Mouse (Mus musculus): ENCODE results near the gene Tdg.
"Not testable (repeated sequence)": the region's sequence is repeated elsewhere in the genome, so short reads cannot be mapped to it uniquely, and the experiment has no call there.

Tdg gene

GRCm38 (mm10) chr10:82629586-82630255, at the start of gene Tdg:
Tdg (plus strand) TSS chr10:82629828.
- peak; percentile 73 for DNase-seq (ENCODE audit: extremely low spot score, low read depth, low spot score)

- DNase-seq (ENCODE audit: extremely low spot score, low read depth, low spot score) = not testable (repeated sequence)
Measured at GRCm38 (mm10) chr10:82589673-82590072, 40.0 kb upstream of the Tdg start.

GRCm38 (mm10) chr10:82594421-82594820, 35.2 kb upstream of the Tdg start:
- DNase-seq (ENCODE audit: extremely low spot score, low read depth, low spot score) = not testable (repeated sequence)

DNA sequence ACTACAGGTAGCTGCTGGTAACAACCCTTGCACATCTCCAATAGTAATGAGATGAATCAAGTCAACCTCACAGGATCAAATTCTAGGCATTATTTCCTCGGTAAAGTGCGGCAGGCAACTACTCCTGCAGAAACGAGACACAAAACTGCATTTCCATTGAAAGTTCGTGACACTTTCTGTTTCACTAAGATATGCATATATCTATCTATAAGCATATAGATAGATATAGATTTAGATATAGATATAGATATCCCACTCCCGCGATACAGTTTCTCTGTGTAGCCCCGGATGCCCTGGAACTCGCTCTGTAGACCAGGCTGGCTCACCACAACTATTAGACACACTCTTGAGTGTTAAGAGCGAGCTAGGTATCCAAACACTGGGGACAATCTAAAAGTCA, 7.4 kb upstream of the Tdg start:
- no peak for DNase-seq (ENCODE audit: extremely low spot score, low read depth, low spot score)

DNA sequence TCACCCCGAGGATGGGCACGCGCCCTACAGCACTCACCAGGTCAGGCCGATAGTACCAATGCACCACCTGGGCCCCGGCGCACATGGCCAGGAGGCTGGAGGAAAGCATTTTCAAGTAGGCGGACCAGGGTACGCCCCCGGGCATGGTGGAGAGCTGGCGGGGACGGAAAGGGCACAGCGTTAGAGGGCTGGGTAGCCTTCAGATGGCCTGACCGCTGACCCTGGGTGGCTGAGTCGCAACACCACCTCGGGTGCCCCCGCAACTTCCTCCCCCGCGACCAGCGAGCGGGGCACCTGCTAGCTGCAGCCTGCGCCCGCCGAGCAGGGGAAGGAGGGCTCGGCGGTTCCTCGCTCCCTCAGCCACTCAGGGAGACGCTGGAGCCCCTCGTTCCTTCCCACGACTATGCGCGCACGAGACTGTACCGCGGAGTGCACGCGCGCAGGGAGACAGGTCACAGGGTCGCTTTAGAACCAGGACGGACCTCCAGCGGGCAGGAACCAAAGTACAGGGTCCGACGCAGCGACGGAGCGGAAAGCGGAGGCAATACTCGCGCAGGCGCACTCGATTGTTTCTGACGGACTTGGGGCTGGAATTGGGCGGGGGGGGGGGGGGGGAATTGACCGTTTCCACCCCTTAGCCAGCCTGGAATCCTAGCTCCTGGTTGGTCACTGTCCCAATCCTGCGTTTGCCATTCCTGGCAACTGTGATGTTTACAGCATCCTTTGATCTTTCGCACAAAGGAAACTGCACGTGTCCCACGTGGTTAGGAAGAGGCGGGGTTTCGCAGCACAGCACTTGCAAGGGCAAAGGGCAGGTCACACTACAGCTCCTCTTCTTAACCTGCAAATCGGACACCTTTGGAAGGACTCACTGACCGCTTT, 6.7 kb upstream of the Tdg start, which contains the start of gene 1190007I07Rik:
Gene 1190007I07Rik (minus strand): TSS at position 558 of the 882 bp plus-strand sequence.
- DNase-seq (ENCODE audit: extremely low spot score, low read depth, low spot score) = peak; percentile 81

DNA sequence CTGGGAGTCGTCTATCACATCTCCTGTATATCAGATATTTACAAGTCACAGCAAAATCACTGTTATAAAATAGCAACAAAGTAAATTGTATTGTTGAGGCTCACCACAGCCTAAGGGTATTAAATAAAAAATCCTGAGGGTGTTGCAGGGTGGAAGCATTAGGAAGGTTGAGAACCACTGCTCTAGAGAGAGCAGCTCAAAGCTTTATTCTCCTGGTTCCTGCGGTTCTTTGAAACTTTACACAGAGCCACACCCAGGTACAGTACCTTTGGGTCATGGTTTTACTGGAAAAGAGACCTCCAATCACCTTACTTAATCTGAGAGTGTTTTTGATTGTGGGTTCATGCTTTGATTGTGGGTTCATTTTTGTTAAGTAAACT, 6.1 kb upstream of the Tdg start:
- DNase-seq (ENCODE audit: extremely low spot score, low read depth, low spot score) = not testable (repeated sequence)

DNA sequence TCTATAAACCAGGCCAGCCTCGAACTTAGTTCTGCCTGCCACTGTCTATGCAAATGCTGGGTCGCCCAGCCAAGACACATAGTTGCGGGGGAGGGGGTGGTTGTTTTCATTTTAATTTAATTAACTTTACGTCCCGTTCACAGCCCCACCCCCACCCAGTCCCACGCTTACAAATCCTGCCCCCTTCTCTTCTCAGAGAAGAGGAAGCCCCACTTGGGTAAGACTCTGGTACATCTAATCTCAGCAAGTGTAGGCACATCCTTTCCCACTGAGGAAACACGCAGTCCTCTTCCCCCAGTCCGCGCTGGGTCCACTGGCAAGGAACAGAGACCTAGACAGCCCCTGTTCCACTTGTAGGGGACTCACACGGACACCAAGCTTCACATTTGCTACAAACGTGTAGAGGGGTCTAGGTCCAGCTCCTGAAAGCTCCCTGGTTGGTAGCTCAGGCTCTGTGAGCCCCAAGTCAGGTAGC, 480 bp upstream of the Tdg start:
- DNase-seq (ENCODE audit: extremely low spot score, low read depth, low spot score) = no peak

DNA sequence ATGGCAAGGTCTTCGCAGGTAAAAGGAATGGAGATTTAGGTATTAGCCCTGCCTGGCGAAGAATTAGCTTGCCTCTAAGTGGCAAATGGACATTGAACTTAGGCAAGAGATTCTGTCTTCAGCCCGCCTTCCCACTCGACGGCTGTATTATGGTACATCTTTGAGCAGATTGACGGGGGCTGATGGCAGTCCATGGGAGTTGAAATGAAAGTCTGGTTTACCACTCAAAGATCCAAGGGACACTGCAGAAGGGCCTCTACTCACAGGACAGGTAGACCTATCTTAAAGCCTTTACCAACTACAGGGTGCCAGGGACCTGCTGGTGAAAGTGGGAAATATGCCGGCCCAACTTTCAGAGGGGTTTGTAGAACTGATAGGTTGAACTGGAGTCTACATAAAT, 869 bp downstream of the Tdg start:
- no peak for DNase-seq (ENCODE audit: extremely low spot score, low read depth, low spot score)

DNA sequence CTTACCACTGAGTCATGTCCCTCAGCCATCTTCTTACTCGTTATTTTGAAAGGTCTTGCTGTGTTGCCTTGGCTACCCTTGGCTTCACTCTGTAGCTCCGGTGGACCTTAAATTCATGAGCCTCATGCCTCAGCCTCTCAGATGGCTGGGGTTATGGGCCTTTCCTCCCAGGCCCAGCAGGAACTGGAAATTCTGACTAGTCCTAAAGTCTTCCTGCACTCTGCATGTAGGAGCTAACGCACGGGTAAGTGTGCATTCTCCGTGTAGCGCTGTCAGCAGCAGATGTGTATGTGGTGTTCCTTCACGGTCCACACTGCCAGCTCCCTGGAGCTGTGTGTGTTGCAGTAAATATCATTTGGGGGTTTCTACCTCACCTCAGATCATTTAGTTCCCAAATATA, 1.5 kb downstream of the Tdg start:
- DNase-seq (ENCODE audit: extremely low spot score, low read depth, low spot score) = no peak

GRCm38 (mm10) chr10:82632496-82633280, 3.1 kb downstream of the Tdg start:
- DNase-seq (ENCODE audit: extremely low spot score, low read depth, low spot score) = no peak

DNA sequence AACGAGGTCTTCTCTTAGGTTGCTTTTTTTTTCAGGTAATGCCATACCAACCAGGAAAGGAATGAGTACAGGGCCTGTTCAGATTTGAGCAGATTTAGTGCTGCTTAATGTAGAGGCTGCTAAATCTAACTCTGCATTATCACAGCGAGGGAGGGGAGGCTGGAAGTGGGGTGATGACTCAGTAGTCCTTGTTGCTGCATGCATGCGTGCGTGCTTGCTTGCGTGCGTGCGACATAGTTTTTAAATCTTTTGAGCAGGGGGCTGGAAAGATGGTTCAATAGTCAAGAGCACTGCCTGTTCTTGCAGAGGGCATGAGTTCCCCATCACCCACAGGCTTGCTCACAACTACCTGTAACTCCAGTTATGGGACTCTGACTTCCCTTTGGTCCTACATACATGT, 4.7 kb downstream of the Tdg start:
- DNase-seq (ENCODE audit: extremely low spot score, low read depth, low spot score) = no peak

DNA sequence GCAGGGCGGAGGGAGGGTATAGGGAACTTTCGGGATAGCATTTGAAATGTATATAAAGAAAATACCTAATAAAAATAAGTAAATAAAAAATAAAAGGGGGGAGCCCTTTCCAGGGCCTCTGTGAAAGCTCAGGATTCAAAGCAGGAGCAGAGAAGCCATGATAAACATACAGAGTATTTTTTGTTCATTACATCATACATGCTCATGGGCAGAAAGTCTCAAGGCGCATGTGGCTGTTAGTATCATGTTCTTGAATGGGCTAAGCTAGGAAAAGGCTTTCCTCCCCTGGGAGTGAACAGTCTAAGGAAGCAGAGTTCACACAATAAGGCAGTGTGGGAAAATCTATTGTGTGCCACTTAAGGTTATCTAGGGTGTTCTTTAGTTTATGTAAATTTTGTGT, 6.7 kb downstream of the Tdg start:
- DNase-seq (ENCODE audit: extremely low spot score, low read depth, low spot score) = no peak

GRCm38 (mm10) chr10:82639032-82639698, 9.5 kb downstream of the Tdg start:
- DNase-seq (ENCODE audit: extremely low spot score, low read depth, low spot score) = no peak

DNA sequence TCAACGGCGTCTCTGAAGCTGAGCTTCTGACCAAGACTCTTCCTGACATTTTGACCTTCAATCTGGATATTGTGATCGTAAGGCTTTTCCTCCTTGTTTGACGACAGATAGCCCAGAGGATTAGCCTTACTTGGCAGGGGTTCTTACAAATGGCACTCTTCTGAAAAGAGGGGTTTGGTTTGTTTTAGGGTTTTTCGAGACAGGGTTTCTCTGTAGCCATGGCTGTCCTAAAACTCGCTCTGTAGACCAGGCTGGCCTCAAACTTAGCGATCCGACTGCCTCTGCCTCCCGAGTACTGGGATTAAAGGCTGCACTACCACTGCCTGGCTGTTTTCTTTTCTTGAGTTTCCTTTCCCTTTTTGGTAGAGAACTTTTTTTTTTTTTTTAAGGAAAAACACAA, 11.9 kb downstream of the Tdg start:
- no peak for DNase-seq (ENCODE audit: extremely low spot score, low read depth, low spot score)

DNA sequence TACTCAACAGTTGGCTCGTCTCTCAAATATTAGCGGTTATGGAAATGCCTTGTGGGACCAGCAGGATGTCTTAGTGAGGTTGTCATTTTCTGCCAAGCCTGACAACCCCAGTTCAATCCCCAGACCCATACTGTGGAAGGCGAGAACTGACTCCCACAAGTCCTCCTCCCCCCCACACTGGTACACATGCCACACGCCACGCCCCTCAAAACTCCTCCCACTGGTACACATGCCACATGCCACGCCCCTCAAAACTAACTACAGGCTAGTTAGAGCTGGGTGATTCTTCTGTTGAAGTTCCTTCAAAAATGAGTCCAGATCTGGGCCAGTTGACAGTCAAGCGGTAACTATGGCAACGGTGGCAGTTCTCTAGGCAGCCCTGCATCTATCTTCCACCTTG, 16.5 kb downstream of the Tdg start:
- no peak for DNase-seq (ENCODE audit: extremely low spot score, low read depth, low spot score)

GRCm38 (mm10) chr10:82647205-82647811, 17.7 kb downstream of the Tdg start:
- no peak for DNase-seq (ENCODE audit: extremely low spot score, low read depth, low spot score)

GRCm38 (mm10) chr10:82651221-82651620, 21.6 kb downstream of the Tdg start:
- DNase-seq (ENCODE audit: extremely low spot score, low read depth, low spot score) = no peak

- no peak for DNase-seq (ENCODE audit: extremely low spot score, low read depth, low spot score)
Measured at GRCm38 (mm10) chr10:82652625-82653024, 23.0 kb downstream of the Tdg start.

- DNase-seq (ENCODE audit: extremely low spot score, low read depth, low spot score) = no peak
Measured at GRCm38 (mm10) chr10:82654581-82654980, 25.0 kb downstream of the Tdg start.

- DNase-seq (ENCODE audit: extremely low spot score, low read depth, low spot score) = no peak
Measured at GRCm38 (mm10) chr10:82661820-82662219, 32.2 kb downstream of the Tdg start.
